Mouse (Mus musculus): ENCODE data around the gene Arpc5l.

DNA sequence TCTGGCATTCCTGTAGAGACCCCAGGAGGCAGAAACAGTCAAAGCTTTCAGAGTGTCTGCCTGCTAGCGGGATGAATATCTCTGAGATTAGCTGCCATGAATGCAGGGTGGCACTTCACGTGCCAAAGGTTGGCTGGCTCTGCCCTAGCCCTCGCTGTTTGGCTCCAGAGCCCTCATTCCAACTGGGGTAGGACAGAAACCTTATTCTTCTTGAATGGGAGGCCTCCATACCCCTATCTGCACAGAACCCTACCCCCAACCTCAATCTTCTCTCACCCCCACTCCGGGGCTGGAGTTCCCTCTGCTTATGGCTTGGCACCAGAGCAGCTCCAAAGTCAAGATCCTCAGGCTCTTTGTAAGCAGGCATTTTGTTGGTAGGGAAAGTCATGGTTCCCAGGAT, 27.3 kb upstream of the Arpc5l start:
- TF ChIP-seq CTCF (IDR thresholded peaks at IDR 0.05; ENCODE audit: low read depth, low read length), result no peak
- TF ChIP-seq EP300 (IDR thresholded peaks at IDR 0.05; ENCODE audit: insufficient read depth, low read depth, low read length), result no peak

Data from ES-Bruce4 (cell line).